Mouse (Mus musculus): ENCODE measurements at regions not wholly inside any gene's neighbourhood (a gene's known extent, or its start where the extent isn't known, plus 50 kb on each side); places are given as distances from the start of the nearest gene placed in this dataset.

- DNase-seq, result no peak
Measured at GRCm38 (mm10) chr10:125895744-125896482, 70.1 kb upstream of the Lrig3 start.

DNA sequence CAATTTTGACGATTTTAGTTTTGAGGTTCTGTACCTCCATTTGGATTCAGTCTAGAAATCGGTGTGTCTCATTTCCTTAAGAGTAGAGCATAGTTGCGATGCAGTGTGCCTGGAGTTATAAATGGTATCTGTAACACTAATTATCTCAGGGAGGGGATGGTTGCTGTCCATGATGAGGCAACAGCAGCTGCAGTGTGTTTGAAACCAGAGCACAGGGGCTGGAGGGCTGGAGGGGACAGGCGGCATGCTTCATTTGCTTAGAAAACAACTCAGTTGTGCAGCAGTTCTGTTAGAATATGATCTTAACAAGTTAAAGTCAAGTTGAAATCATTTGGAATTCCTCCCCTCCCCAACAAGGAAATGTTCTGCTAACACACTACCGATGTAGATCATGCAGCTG, 69.3 kb upstream of the Lrig3 start:
- DNase-seq, result no peak

DNA sequence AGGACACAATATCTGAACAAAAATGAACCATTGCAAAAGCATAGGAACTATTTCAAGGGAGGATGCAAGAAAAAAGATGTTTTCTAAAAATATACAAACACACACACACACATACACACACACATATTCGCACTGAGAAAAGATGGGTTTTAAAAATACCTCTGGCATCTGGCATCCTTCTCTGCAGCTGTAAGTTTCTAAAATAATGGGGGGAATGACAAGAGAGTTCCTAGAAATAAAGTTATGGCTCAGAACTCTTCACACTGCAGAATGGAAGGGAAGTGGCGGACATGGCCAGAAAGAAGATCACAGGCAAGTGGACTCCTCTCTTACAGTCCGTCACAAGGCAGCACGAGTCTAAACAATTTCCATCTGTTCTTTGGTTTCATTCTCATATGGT, 66.5 kb upstream of the Lrig3 start:
- DNase-seq, result no peak

DNA sequence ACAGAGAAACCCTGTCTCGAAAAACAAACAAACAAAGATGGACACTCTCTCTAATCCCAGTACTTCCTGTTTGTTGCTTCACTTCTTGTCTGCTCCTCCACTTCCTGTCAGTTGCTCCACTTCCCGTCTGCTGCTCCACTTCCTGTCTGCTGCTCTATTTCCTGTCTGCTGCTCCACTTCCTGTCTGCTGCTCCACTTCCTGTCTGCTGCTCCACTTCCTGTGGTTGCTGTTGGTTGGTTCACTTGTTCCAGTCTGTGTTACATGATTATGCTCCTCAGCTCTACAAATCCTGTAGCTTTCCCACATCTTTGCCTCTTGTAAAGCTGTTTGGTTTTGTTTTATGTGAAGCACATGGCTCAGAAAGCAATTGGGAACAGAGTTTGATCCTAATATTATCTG, 65.4 kb upstream of the Lrig3 start:
- no peak for DNase-seq

DNA sequence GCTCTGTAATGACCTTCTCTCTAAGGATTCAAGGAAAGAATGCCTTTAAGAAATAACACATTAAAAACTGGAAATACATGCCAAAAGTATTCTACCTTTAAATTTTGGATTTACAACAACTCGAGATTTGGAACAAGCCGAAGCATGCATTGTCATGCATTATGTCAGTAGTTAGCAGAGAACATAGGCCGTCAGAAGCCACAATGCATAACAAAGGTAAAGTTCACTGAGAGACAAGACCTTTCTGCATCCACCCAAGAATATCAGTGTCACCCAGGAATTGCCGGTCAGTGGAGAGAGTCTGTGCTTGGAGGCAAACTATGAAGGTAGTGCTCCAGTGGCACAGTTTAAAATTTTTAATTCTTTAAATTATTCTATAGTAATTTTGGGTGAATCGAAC, 63.3 kb upstream of the Lrig3 start:
- DNase-seq, result no peak

DNA sequence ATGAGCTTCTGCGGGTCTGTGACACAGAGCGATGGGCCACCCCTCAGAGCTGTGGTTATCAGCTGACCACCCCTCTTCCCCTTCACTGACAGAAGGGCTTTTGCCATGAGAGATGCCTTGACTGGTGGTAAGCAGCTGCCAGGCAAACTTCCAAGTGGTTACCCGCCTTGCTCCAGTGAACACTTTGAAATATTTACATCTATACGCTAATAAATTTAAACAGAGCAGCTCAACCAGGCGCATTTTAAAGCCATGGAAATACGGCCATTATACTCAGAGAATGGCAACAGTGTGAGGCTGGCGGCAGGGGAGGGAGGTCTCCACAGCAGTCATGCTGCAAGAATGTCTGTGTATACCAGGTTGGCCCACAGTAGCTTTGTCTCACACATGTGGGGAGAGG, 53.8 kb upstream of the Lrig3 start:
- DNase-seq, result no peak
